Mouse (Mus musculus) forebrain, embryonic 12.5 days (tissue): Measurements from ENCODE around the gene Adrm1. TPM values are rescaled to one million over a fixed set of nuclear protein-coding genes. Genes with fewer than 3 reads are reported as not detected.

Experiments used
- ATAC-seq: fragments of 200-750 bp; cut with Nextera tagmentation; 2 replicates; pipeline ENCODE4 v1.8.0; 2017; ENCODE audit warnings: moderate TSS enrichment; ENCODE audit not compliant: low FRiP score
- H3K27ac ChIP-seq: fragments of 300-500 bp; sonication (generic); 2 replicates; pipeline ENCODE4 v1.5.1; 2016; ENCODE audit warnings: mild to moderate bottlenecking
- H3K27me3 ChIP-seq: fragments of 300-500 bp; sonication (generic); 2 replicates; pipeline ENCODE4 v1.6.1; 2016; ENCODE audit warnings: mild to moderate bottlenecking
- H3K36me3 ChIP-seq: fragments of 300-500 bp; sonication (generic); replicated peaks from 2 replicates; pipeline ENCODE4 v1.6.1; 2016; ENCODE audit warnings: mild to moderate bottlenecking
- H3K4me1 ChIP-seq: fragments of 300-500 bp; sonication (generic); 2 replicates; pipeline ENCODE4 v1.6.1; 2016
- H3K4me2 ChIP-seq: fragments of 300-500 bp; sonication (generic); 2 replicates; pipeline ENCODE4 v1.6.1; 2016; ENCODE audit warnings: mild to moderate bottlenecking, moderate library complexity
- H3K4me3 ChIP-seq: fragments of 300-500 bp; sonication (generic); replicated peaks from 2 replicates; pipeline ENCODE4 v1.5.1; 2016; ENCODE audit warnings: mild to moderate bottlenecking
- H3K9ac ChIP-seq: fragments of 300-500 bp; sonication (generic); 2 replicates; pipeline ENCODE4 v1.6.1; 2016; ENCODE audit warnings: mild to moderate bottlenecking
- H3K9me3 ChIP-seq: fragments of 300-500 bp; sonication (generic); 2 replicates; pipeline ENCODE4 v1.6.1; 2016
- WGBS: fragments of 180-500 bp; shearing (Covaris S2); methylation state at CpG from one replicate; pipeline ENCODE4 v1.1.7; 2016; 5-methylcytosine and 5-hydroxymethylcytosine counted together
- polyA plus RNA-seq: library from polyadenylated mRNA; unstranded; fragments of >200 nt; fragmentation: Nextera tagmentation; extraction: Ambion mirVana; gene quantifications from 2 replicates; pipeline ENCODE4 v1.2.1, GENCODE M21; 2016

The Adrm1 gene
- polyA plus RNA-seq, 1 experiment from 2014 or later = 213 TPM

- Histone ChIP-seq H3K27ac (no peak overlapping the region), H3K4me1 (peaks cover 6% of the 10 kb centered on the region; the same call in 1 of the 2 replicates), H3K4me3 (no peak overlapping the region), H3K4me2 (no peak overlapping the region), H3K27me3 (no peaks in the 10 kb centered on the region), H3K36me3 (no peaks in the 10 kb centered on the region), H3K9me3 (0 out of 2 replicates have a peak, but pooled peaks cover 3% of the 10 kb centered on the region), H3K9ac (no peak overlapping the region)
- WGBS = 78% methylated on average over 1 of the region's 1 CpGs
- no peak for ATAC-seq
Measured at GRCm38 (mm10) chr2:180208976-180209375, 37.7 kb downstream of the Adrm1 start.

GRCm38 (mm10) chr2:180212255-180212654 is 41.0 kb downstream of the Adrm1 start:
- H3K9me3 ChIP-seq = 0 out of 2 replicates have a peak, but pooled peaks cover 3% of the 10 kb centered on the region
- H3K4me2 ChIP-seq = no peak overlapping the region
- H3K36me3 ChIP-seq = no peaks in the 10 kb centered on the region
- no peak overlapping the region for H3K9ac ChIP-seq
- no peak for ATAC-seq
- WGBS = 93% methylated on average over 3 of the region's 3 CpGs
- peaks cover 8% of the 10 kb centered on the region; the same call in 1 of the 2 replicates for H3K4me1 ChIP-seq
- H3K27me3 ChIP-seq = no peaks in the 10 kb centered on the region
- no peak overlapping the region for H3K4me3 ChIP-seq
- no peak overlapping the region for H3K27ac ChIP-seq

- no peak for ATAC-seq
- Histone ChIP-seq H3K36me3 (no peaks in the 10 kb centered on the region), H3K9me3 (0 out of 2 replicates have a peak, but pooled peaks cover 3% of the 10 kb centered on the region), H3K4me2 (no peak overlapping the region), H3K27me3 (no peaks in the 10 kb centered on the region), H3K9ac (no peak overlapping the region), H3K4me1 (peaks cover 19% of the 10 kb centered on the region; the same call in 1 of the 2 replicates), H3K27ac (no peak overlapping the region), H3K4me3 (no peak overlapping the region)
- WGBS = 84% methylated on average over 4 of the region's 4 CpGs
Measured at GRCm38 (mm10) chr2:180214352-180214978, 43.2 kb downstream of the Adrm1 start.

- Histone ChIP-seq H3K36me3 (no peaks in the 10 kb centered on the region), H3K9me3 (0 out of 2 replicates have a peak, but pooled peaks cover 3% of the 10 kb centered on the region), H3K4me1 (peaks cover 19% of the 10 kb centered on the region; the same call in 1 of the 2 replicates), H3K4me3 (no peak overlapping the region), H3K4me2 (no peak overlapping the region), H3K27ac (no peak overlapping the region), H3K27me3 (no peaks in the 10 kb centered on the region), H3K9ac (no peak overlapping the region)
- ATAC-seq = no peak
- WGBS = 84% methylated on average over 8 of the region's 8 CpGs
Measured at GRCm38 (mm10) chr2:180215011-180215461, 43.8 kb downstream of the Adrm1 start.

- H3K27ac ChIP-seq = no peak overlapping the region
Measured at GRCm38 (mm10) chr2:180215951-180216350, 44.7 kb downstream of the Adrm1 start.

GRCm38 (mm10) chr2:180216921-180217320 is 45.6 kb downstream of the Adrm1 start:
- no peak overlapping the region for H3K9ac ChIP-seq
- 72% methylated on average over 5 of the region's 5 CpGs for WGBS
- H3K4me1 ChIP-seq = peaks cover 21% of the 10 kb centered on the region
- H3K36me3 ChIP-seq = no peaks in the 10 kb centered on the region
- H3K27me3 ChIP-seq = no peaks in the 10 kb centered on the region
- H3K4me2 ChIP-seq = no peak overlapping the region
- H3K4me3 ChIP-seq = no peak overlapping the region
- ATAC-seq = no peak
- H3K9me3 ChIP-seq = 0 out of 2 replicates have a peak, but pooled peaks cover 3% of the 10 kb centered on the region
- H3K27ac ChIP-seq = no peak overlapping the region

More at GRCm38 (mm10) chr2:180215951-180216350, 44.7 kb downstream of the Adrm1 start:
- ATAC-seq = no peak
- Histone ChIP-seq H3K4me2 (no peak overlapping the region), H3K4me3 (no peak overlapping the region), H3K27me3 (no peaks in the 10 kb centered on the region), H3K9me3 (0 out of 2 replicates have a peak, but pooled peaks cover 3% of the 10 kb centered on the region), H3K9ac (no peak overlapping the region), H3K4me1 (peaks cover 19% of the 10 kb centered on the region; the same call in 1 of the 2 replicates), H3K36me3 (no peaks in the 10 kb centered on the region)
- 81% methylated on average over 6 of the region's 6 CpGs for WGBS

- H3K9ac ChIP-seq = no peak overlapping the region
- no peaks in the 10 kb centered on the region for H3K27me3 ChIP-seq
- 95% methylated on average over 8 of the region's 8 CpGs for WGBS
- no peak overlapping the region for H3K4me2 ChIP-seq
- H3K4me3 ChIP-seq = no peak overlapping the region
- ATAC-seq = no peak
- no peaks in the 10 kb centered on the region for H3K36me3 ChIP-seq
- peaks cover 28% of the 10 kb centered on the region for H3K4me1 ChIP-seq
- no peaks in the 10 kb centered on the region for H3K9me3 ChIP-seq
- H3K27ac ChIP-seq = no peak overlapping the region
Measured at GRCm38 (mm10) chr2:180217587-180217986, 46.3 kb downstream of the Adrm1 start.

- Histone ChIP-seq H3K9me3 (no peaks in the 10 kb centered on the region), H3K27ac (peak overlapping the region; percentile 19; the same call in 1 of the 2 replicates), H3K4me3 (no peak overlapping the region), H3K9ac (no peak overlapping the region), H3K27me3 (peaks cover 3% of the 10 kb centered on the region), H3K4me2 (no peak overlapping the region), H3K4me1 (peaks cover 29% of the 10 kb centered on the region), H3K36me3 (no peaks in the 10 kb centered on the region)
- 80% methylated on average over 3 of the region's 3 CpGs for WGBS
- ATAC-seq = no peak
Measured at GRCm38 (mm10) chr2:180218241-180218640, 47.0 kb downstream of the Adrm1 start.

GRCm38 (mm10) chr2:180218677-180219076 is 47.4 kb downstream of the Adrm1 start:
- no peak overlapping the region for H3K4me3 ChIP-seq
- peaks cover 7% of the 10 kb centered on the region for H3K27me3 ChIP-seq
- no peak overlapping the region for H3K4me2 ChIP-seq
- no peaks in the 10 kb centered on the region for H3K36me3 ChIP-seq
- H3K27ac ChIP-seq = peak overlapping the region; percentile 19; the same call in 1 of the 2 replicates
- peaks cover 29% of the 10 kb centered on the region for H3K4me1 ChIP-seq
- WGBS = 27% methylated on average over 5 of the region's 5 CpGs
- H3K9me3 ChIP-seq = no peaks in the 10 kb centered on the region
- ATAC-seq = no peak
- no peak overlapping the region; the same call in 1 of the 2 replicates for H3K9ac ChIP-seq

GRCm38 (mm10) chr2:180219145-180219943 is 48.1 kb downstream of the Adrm1 start:
- H3K4me1 ChIP-seq = peaks cover 27% of the 10 kb centered on the region
- H3K27me3 ChIP-seq = peaks cover 13% of the 10 kb centered on the region
- H3K4me2 ChIP-seq = no peak overlapping the region
- no peaks in the 10 kb centered on the region for H3K9me3 ChIP-seq
- H3K4me3 ChIP-seq = no peak overlapping the region
- 85% methylated on average over 15 of the region's 15 CpGs for WGBS
- no peaks in the 10 kb centered on the region for H3K36me3 ChIP-seq
- H3K27ac ChIP-seq = no peak overlapping the region
- ATAC-seq = no peak
- no peak overlapping the region for H3K9ac ChIP-seq

GRCm38 (mm10) chr2:180220165-180220564 is 48.9 kb downstream of the Adrm1 start:
- Histone ChIP-seq H3K4me2 (no peak overlapping the region), H3K27ac (no peak overlapping the region), H3K9me3 (no peaks in the 10 kb centered on the region), H3K36me3 (no peaks in the 10 kb centered on the region), H3K27me3 (peaks cover 21% of the 10 kb centered on the region), H3K9ac (no peak overlapping the region), H3K4me3 (no peak overlapping the region), H3K4me1 (peaks cover 29% of the 10 kb centered on the region)
- ATAC-seq = no peak
- WGBS = 80% methylated on average over 9 of the region's 9 CpGs

- peaks cover 30% of the 10 kb centered on the region for H3K27me3 ChIP-seq
- WGBS = 95% methylated on average over 9 of the region's 9 CpGs
- H3K4me1 ChIP-seq = peaks cover 38% of the 10 kb centered on the region
Measured at GRCm38 (mm10) chr2:180221051-180221450, 49.8 kb downstream of the Adrm1 start.

More at GRCm38 (mm10) chr2:180221051-180221450, 49.8 kb downstream of the Adrm1 start:
- H3K9ac ChIP-seq = no peak overlapping the region
- no peak for ATAC-seq
- H3K9me3 ChIP-seq = no peaks in the 10 kb centered on the region
- no peak overlapping the region for H3K4me2 ChIP-seq
- H3K27ac ChIP-seq = no peak overlapping the region
- no peak overlapping the region for H3K4me3 ChIP-seq
- H3K36me3 ChIP-seq = no peaks in the 10 kb centered on the region
